Mouse (Mus musculus) cerebellum, adult 18-20 months (tissue): ENCODE measurements at regions not wholly inside any gene's neighbourhood (a gene's known extent, or its start where the extent isn't known, plus 50 kb on each side); places are given as distances from the start of the nearest gene placed in this dataset.
"Not testable (repeated sequence)": the region's sequence is repeated elsewhere in the genome, so short reads cannot be mapped to it uniquely, and the experiment has no call there.

Experiments used
- DNase-seq, 2 experiments: peaks; one replicate each; pipeline ENCODE4 v3.0.0; 2021

DNA sequence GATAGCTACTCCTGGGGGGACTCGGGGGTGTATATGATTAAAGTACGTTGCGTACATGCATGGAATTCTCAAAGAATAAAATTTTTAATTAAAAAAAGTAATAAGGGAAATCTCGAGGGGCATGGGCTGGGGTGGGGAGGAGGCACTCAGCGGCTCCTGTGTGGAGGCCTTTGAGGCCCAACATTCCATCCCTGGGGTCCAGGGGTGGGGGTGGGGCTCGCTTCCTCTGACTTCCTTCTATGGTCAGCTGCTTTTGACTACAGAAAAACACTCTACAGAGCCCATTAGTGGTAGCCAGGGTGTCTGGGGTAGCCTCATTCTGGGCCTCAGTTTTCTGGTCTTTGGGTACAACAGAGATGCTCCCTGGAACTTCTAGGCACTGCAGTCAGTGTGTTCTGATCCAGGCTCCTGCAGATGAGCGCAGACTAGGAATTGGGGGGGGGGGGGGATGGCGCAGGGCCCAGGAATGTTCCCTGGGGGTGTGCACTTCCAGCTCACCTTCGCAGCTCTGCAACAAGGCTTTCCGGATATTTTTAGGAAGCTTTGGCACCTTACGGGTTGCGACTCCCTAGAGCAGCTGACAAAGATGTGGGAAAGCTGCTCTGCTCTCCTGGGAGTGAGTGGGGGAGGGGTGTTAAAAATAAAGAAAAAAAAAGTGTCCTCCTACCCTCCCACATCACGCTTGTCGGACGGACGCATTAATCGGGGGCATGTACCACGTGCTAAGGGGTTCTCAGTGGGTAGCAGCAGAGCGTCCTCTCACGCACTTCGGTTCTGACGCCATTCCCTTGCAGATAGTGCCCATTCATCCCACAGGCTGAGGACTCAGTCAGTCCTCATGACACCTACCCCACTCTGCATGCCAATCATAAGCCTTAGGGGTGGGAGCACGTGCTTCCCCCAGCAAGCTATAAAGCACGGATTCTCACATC lies 89.1 kb downstream of the Rhob start:
- no peak for DNase-seq

GRCm38 (mm10) chr12:8402084-8402483 lies 88.9 kb downstream of the Hs1bp3 start:
- DNase-seq = no peak

DNA sequence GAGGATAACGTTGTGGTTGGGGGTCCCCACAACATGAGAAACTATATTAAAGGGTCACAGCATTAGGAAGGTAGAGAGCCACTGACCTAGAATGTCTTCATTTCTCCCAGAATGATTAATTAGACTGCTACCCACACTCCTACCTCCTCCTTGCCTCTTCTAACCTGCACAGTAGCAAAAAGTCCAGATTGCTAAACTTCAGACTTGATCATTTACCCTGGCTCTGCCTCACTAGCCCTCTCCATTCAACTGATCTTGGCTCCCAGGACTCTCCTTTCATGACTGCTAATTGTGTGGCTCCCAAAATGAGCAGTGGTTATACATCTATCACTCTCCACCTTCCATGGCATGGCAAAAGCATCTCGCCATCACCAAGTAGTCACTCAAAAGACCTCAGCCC lies 88.1 kb downstream of the Hs1bp3 start:
- no peak for DNase-seq

DNA sequence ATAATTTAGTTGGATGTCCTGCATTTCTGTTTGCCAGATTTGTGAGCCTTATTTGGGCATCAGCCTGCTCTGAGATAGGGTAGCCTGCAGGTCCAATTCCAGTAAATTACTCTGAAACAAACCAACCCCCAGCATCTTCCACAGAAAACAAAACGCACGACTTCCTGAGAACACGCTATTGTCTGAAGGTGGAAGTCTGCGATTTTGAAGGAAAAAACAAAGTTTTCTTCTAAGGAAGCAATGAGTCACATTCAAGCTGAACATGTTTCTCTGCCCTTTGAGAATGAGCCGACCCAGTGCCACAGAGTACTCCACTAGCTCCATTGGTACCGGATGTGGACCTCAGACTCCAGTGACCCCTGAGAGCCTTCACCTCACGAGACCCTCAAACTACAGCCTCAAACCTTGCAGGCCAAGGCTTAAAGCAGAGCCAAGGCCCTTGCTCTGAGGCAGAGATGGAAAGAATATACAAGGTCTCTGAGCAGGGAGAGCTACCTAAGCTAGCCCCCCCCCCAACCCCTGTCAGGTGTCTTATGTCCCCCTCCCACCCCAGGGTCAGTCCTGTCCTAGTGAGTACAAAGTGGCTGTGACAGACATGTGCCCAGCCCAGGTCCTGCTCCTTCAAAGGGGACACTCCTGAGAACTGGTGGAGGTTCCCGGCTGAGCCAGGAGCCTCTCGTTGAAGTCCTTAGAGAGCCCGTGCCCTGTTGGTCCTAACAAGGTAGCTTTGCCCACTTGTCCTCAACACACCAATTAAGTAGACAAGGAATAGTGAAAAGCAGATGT lies 87.3 kb downstream of the Hs1bp3 start:
- DNase-seq = no peak

DNA sequence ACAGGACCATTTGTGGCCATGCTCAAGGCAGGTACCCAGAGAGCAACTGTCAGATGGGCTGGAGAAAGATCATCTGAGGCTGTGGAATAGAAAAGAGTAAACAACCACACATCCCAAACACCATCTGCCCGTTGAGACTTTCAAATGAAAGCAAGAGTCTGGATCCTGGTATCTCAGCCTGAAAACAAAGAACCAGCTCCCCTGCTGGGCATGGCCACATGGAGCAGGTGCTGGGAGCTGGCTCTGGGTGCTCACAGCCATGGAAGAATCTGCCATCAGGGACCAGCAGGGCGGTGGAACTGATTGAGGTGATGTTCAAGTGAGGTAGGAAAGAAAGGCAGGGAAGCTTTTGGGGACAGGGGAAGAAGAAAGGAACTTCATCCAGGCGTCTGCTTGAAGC lies 85.6 kb downstream of the Hs1bp3 start:
- DNase-seq = no peak

DNA sequence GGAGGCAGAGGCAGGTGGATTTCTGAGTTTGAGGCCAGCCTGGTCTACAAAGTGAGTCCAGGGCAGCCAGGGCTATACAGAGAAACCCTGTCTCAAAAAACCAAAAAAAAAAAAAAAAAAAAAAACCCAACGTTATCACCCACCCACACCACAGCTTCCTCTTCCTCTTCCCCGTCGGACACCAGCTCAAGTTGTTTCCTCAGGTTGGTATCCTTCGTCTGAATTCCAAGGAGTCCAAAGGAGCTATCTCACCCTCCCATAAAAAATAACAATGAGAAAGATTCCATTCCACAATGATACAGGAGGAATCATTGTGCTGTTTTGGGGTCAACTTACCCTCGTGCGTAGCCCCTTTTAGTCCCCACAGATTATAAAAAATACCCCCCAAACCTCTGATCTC lies 83.2 kb downstream of the Hs1bp3 start:
- DNase-seq = not testable (repeated sequence)

DNA sequence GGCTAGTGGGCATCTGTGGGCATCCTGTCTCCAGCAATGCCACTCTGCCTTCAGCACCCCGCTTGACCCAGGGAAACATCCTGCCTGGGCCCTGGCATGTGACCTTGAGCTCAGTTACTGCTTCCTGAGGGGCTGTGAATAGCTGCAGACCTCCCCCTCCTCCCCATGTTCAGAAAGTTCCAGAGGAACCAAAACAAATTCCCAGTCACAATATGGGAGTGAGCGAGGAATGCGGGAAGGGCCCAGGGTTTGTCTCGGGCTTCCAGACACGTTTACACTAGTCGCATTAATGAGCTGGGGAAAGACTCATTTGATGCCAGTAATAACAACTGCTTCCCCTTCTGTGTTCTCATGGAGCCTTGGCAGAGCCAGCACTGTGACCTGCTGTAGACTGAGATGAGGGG lies 81.7 kb downstream of the Hs1bp3 start:
- no peak for DNase-seq

DNA sequence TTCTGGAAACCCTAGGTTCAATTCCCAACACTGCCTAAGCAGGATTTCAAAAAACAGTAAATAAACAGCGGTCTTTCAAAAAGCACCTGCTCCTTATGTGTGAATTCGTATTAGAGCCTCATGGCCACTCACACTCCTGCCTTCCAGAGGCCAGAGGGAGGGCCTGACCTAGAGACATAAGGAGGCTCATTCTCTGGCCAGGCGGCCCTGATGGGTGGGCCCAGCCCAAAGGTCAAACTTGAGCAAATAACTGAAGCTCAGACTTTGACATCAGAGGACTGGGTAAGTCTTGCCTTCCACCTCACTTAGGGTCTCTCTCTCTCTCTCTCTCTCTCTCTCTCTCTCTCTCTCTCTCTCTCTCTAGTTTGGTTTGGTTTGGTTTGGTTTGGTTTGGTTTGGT lies 80.7 kb downstream of the Hs1bp3 start:
- DNase-seq = no peak
